Mouse (Mus musculus) midbrain, embryonic 10.5 days (tissue): Measurements from ENCODE around the gene Calm1. TPM values are rescaled to one million over a fixed set of nuclear protein-coding genes. Genes with fewer than 3 reads are reported as not detected.
A peak's percentile ranks its signal among the peaks of the same experiment; 100 is the strongest.
"Not testable (repeated sequence)": the region's sequence is repeated elsewhere in the genome, so short reads cannot be mapped to it uniquely, and the experiment has no call there.

Source experiments
- DNase-seq: peaks from one replicate; pipeline ENCODE4 v3.0.0-alpha.2; 2017; ENCODE audit warnings: low spot score
- H3K27ac ChIP-seq: fragments of 300-500 bp; sonication (generic); replicated peaks from 2 replicates; pipeline ENCODE4 v1.5.1; 2016; ENCODE audit warnings: mild to moderate bottlenecking
- H3K27me3 ChIP-seq: fragments of 300-500 bp; sonication (generic); 2 replicates; pipeline ENCODE4 v1.6.1; 2016; ENCODE audit warnings: low read depth, mild to moderate bottlenecking; ENCODE audit not compliant: poor library complexity, severe bottlenecking
- H3K36me3 ChIP-seq: fragments of 300-500 bp; sonication (generic); 2 replicates; pipeline ENCODE4 v1.6.1; 2016; ENCODE audit warnings: mild to moderate bottlenecking, moderate library complexity
- H3K4me1 ChIP-seq: fragments of 300-500 bp; sonication (generic); 2 replicates; pipeline ENCODE4 v1.6.1; 2016
- H3K4me3 ChIP-seq: fragments of 300-500 bp; sonication (generic); 2 replicates; pipeline ENCODE4 v1.5.1; 2016; ENCODE audit warnings: mild to moderate bottlenecking, moderate library complexity
- H3K9me3 ChIP-seq: fragments of 300-500 bp; sonication (generic); replicated peaks from 2 replicates; pipeline ENCODE4 v1.6.1; 2016; ENCODE audit warnings: mild to moderate bottlenecking
- WGBS: fragments of 180-500 bp; shearing (Covaris S2); methylation state at CpG from one replicate; pipeline ENCODE4 v1.1.7; 2016; 5-methylcytosine and 5-hydroxymethylcytosine counted together
- polyA plus RNA-seq: library from polyadenylated mRNA; unstranded; fragments of >200 nt; fragmentation: Nextera tagmentation; extraction: Ambion mirVana; gene quantifications from 2 replicates; pipeline ENCODE4 v1.2.1, GENCODE M21; 2016

The Calm1 gene
- polyA plus RNA-seq, 1 experiment from 2014 or later = 1,473 TPM

DNA sequence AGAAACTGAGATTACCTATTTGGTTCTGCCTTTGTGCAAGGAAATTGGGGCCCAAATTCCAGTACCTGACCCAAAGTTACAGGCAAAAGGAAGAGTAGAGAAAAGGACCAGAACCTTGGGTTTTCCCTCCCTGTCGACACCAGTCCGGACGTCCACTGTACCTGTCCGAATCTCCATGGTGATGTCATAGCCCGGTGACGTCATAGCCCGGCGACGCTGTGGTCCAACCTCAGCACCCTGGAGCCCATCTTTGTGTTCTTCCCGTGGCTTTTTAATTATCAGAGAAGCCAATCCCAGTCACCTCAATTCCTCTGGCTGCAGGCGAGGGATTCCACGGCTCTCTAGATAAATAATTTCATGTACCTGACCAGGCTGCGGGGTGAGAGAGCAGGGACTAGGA, 18.4 kb upstream of the Calm1 start:
- no peaks in the 10 kb centered on the region for H3K36me3 ChIP-seq
- H3K4me3 ChIP-seq = no peak overlapping the region
- H3K27me3 ChIP-seq = no peaks in the 10 kb centered on the region
- no peak overlapping the region for H3K27ac ChIP-seq
- H3K9me3 ChIP-seq = 0 out of 2 replicates have a peak, but pooled peaks cover 4% of the 10 kb centered on the region
- WGBS = 91% methylated on average over 13 of the region's 13 CpGs
- DNase-seq = no peak
- peaks cover 17% of the 10 kb centered on the region for H3K4me1 ChIP-seq

DNA sequence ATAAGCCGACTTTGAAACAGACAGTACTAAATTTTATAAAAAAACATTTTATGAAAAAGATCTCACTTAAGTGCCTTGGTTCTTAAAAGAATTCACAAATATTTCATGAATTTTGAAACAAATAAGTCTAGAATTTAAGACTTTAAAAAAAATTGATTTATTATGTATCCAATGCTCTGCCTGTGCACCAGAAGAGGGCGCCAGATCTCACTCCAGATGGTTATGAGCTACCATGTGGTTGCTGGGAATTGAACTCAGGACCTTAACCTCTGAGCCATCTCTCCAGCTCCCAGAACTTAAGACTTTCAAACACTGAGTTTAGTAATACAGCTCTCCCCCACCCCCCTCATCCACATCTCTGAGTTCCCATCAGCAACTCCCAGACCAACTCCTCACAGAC, 16.6 kb upstream of the Calm1 start:
- Histone ChIP-seq H3K36me3 (no peaks in the 10 kb centered on the region), H3K4me3 (no peak overlapping the region), H3K9me3 (0 out of 2 replicates have a peak, but pooled peaks cover 4% of the 10 kb centered on the region), H3K27me3 (no peaks in the 10 kb centered on the region), H3K27ac (no peak overlapping the region), H3K4me1 (peaks cover 21% of the 10 kb centered on the region)
- DNase-seq = no peak
- WGBS = 81% methylated on average over 2 of the region's 2 CpGs

DNA sequence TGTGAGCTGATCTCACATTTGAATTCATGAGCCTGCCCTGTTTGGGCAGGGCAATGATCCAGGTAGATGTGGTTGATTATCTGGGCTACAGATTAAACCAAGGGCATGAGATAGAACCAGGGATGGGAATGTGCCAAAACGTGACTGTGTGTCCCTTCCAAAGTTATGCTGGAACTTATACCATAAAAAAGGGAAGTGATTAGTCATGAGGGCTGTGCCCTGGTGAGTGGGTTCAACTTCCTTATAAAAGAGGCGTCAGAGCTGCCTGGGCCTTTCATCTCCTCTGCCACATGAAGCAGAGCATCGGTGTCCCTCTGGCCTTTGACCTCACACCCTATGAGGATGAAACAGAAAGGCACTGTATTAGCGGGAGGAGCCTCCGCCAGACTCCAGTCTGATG, 15.3 kb upstream of the Calm1 start:
- Histone ChIP-seq H3K27me3 (no peaks in the 10 kb centered on the region), H3K4me1 (peaks cover 27% of the 10 kb centered on the region), H3K9me3 (0 out of 2 replicates have a peak, but pooled peaks cover 4% of the 10 kb centered on the region), H3K4me3 (no peak overlapping the region), H3K27ac (no peak overlapping the region), H3K36me3 (no peaks in the 10 kb centered on the region)
- DNase-seq = no peak
- whole genome bisulfite sequencing = 76% methylated on average over 5 of the region's 5 CpGs

- not testable (repeated sequence) for H3K36me3 ChIP-seq, H3K27me3 ChIP-seq, H3K4me3 ChIP-seq, DNase-seq, H3K27ac ChIP-seq, H3K9me3 ChIP-seq
- H3K4me1 ChIP-seq = peaks cover 22% of the 10 kb centered on the region
- WGBS = 88% methylated on average over 2 of the region's 2 CpGs
Observed at GRCm38 (mm10) chr12:100184976-100185375, 14.3 kb upstream of the Calm1 start.

DNA sequence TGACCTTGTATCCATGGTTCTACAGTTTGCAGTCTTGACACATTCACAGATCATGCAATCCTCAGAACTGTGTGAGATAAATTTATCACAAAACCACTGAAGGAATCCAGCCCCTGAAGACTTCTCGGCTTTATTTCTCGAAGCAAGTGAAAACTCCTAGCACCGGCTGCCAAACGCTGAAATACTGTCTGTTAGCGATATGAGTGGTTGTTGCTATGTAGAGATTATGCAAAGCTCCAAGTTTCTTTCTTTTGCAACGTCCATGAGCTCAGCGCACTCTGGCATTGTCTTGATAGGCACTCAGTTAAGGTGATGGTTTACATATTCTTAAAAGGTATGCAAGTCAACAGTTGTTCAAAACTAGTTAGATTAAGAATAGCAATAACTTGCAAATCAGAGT, 13.3 kb upstream of the Calm1 start:
- no peaks in the 10 kb centered on the region for H3K36me3 ChIP-seq
- DNase-seq = no peak
- H3K4me3 ChIP-seq = no peak overlapping the region; the same call in 1 of the 2 replicates
- H3K27ac ChIP-seq = peak overlapping the region; percentile 97
- 0 out of 2 replicates have a peak, but pooled peaks cover 4% of the 10 kb centered on the region for H3K9me3 ChIP-seq
- no peaks in the 10 kb centered on the region for H3K27me3 ChIP-seq
- H3K4me1 ChIP-seq = peaks cover 22% of the 10 kb centered on the region
- WGBS = 83% methylated on average over 7 of the region's 7 CpGs

- Histone ChIP-seq H3K27ac (peak overlapping the region; percentile 97), H3K36me3 (no peaks in the 10 kb centered on the region), H3K4me1 (peaks cover 22% of the 10 kb centered on the region), H3K4me3 (peak overlapping the region; percentile 72), H3K9me3 (0 out of 2 replicates have a peak, but pooled peaks cover 4% of the 10 kb centered on the region), H3K27me3 (no peaks in the 10 kb centered on the region)
- peak; percentile 55 for DNase-seq
- WGBS = 14% methylated on average over 6 of the region's 6 CpGs
Observed at GRCm38 (mm10) chr12:100186376-100186775, 12.9 kb upstream of the Calm1 start.

DNA sequence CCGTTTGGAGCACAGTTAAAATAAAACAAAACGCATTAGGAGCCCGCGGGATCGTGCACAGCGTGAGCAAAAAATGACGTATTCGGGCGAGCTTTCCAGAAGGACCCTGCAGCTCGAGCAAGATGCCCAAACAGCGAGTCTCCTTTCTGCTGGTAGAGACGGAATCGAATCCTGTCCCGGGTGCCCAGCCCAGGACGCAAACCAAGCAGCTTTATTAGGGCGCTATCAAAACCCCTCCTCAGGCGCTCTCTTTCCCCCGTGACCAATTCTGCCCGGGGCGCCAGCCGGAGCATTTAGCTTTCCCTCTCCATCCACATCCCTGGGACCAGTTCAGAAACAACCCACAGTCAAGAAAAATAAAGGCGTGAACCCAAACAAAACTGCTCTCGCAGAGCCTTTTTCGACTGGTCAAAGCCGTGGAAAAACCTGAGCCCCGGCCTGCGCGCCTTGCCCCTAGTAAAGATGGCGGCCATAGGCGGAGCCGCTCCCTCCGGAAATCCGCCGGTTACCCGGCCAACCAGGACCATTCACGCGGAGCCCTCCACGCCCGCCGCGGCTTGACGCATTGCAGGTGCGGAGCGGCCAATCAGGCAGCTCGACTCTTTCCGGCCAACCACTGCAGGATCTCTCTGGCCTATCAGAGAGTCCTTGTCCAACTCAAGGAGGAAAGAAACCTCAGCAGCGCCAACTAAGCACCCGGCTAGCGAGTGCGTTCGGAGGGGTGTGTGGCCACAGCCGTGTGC, 12.1 kb upstream of the Calm1 start:
- Histone ChIP-seq H3K9me3 (0 out of 2 replicates have a peak, but pooled peaks cover 4% of the 10 kb centered on the region), H3K4me3 (peak overlapping the region; percentile 72), H3K4me1 (peaks cover 28% of the 10 kb centered on the region), H3K27me3 (no peaks in the 10 kb centered on the region), H3K27ac (peak overlapping the region; percentile 97), H3K36me3 (no peaks in the 10 kb centered on the region)
- under 1% methylated on average over 52 of the region's 52 CpGs for WGBS
- DNase-seq = peak; percentile 99

GRCm38 (mm10) chr12:100187756-100188430, 11.3 kb upstream of the Calm1 start:
- peaks cover 32% of the 10 kb centered on the region for H3K4me1 ChIP-seq
- no peaks in the 10 kb centered on the region for H3K36me3 ChIP-seq
- peak overlapping the region; percentile 97 for H3K27ac ChIP-seq
- 0 out of 2 replicates have a peak, but pooled peaks cover 2% of the 10 kb centered on the region for H3K9me3 ChIP-seq
- peak overlapping the region; percentile 72 for H3K4me3 ChIP-seq
- no peaks in the 10 kb centered on the region for H3K27me3 ChIP-seq
- DNase-seq = no peak
- WGBS = 1% methylated on average over 29 of the region's 29 CpGs

GRCm38 (mm10) chr12:100190802-100191201, 8.4 kb upstream of the Calm1 start:
- 90% methylated on average over 6 of the region's 6 CpGs for WGBS
- Histone ChIP-seq H3K4me1 (peaks cover 29% of the 10 kb centered on the region), H3K27me3 (no peaks in the 10 kb centered on the region), H3K4me3 (no peak overlapping the region), H3K27ac (no peak overlapping the region), H3K9me3 (no peaks in the 10 kb centered on the region), H3K36me3 (no peaks in the 10 kb centered on the region)
- no peak for DNase-seq

GRCm38 (mm10) chr12:100194181-100194580, 5.1 kb upstream of the Calm1 start:
- no peaks in the 10 kb centered on the region for H3K36me3 ChIP-seq
- H3K4me3 ChIP-seq = no peak overlapping the region
- WGBS = 95% methylated on average over 1 of the region's 1 CpGs
- no peak for DNase-seq
- no peaks in the 10 kb centered on the region for H3K9me3 ChIP-seq
- H3K27me3 ChIP-seq = no peaks in the 10 kb centered on the region; the same call in 1 of the 2 replicates
- no peak overlapping the region for H3K27ac ChIP-seq
- peaks cover 17% of the 10 kb centered on the region for H3K4me1 ChIP-seq

DNA sequence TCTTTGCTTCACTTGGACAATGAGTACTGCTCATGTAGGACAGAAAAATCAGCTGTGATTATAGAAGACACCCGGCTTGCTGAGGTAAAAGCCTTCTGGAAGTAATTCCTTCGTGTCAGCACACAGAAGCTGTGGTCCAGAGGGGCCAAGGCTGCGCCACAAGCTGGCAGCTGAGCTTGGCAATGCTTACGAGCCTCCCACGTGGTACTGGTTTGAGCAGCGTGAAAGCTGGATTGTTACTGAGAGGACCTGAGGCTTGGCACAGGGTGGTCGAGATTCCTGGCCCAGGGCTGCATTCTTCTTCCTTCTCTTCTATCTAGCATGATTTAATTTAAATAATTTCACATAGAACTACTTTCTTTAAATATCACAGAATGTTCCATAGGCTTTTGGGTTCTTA, 2.4 kb upstream of the Calm1 start:
- Histone ChIP-seq H3K9me3 (no peaks in the 10 kb centered on the region), H3K4me3 (no peak overlapping the region), H3K27ac (no peak overlapping the region), H3K4me1 (peaks cover 30% of the 10 kb centered on the region), H3K36me3 (no peaks in the 10 kb centered on the region), H3K27me3 (no peaks in the 10 kb centered on the region; the same call in 1 of the 2 replicates)
- WGBS = 66% methylated on average over 7 of the region's 7 CpGs
- no peak for DNase-seq

DNA sequence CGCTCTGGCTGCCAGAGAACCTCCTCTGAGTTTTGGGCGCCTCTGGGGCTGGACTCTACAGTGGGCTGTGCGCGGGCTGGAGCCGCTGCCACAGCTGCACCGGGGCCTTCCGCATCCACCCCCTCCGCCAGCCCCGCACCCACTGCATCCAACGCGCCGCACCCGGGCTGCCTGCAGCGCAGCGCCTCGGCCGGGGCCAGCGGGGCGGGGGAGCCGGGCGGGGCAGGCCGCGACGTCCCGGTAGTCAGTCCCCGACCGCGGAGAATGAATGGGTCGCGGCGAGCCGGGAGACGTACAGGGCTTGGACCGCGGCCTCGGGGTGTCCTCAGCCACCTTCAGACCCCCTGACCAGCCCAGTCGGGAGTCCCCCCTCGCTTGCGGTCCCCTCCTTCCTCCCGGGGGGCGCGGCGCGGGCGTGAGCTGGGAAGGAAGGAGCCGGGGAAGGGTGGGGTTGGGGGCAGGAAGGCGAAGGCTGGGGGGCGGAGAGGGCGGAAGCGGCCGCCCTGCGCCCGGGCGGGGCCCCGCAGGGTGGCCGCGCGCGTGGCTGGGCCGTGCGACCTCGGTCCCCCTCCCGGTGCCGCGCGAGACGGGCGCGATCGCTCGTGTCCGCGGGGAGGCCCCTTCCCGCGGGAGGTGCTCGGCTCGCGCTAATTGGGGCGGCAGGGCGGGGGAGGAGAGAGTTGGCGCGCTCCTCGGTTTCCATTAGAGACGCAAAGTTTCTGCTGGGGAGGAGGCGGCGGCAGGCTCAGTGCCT, 833 bp downstream of the Calm1 start:
- peak; percentile 72 for DNase-seq
- under 1% methylated on average over 78 of the region's 86 CpGs for WGBS

More for the DNA sequence above, 833 bp downstream of the Calm1 start:
- Histone ChIP-seq H3K27me3 (no peaks in the 10 kb centered on the region; the same call in 1 of the 2 replicates), H3K9me3 (no peaks in the 10 kb centered on the region), H3K36me3 (peaks cover 29% of the 10 kb centered on the region), H3K27ac (peak overlapping the region; percentile 94), H3K4me1 (peaks cover 32% of the 10 kb centered on the region), H3K4me3 (peak overlapping the region; percentile 100)
